Mouse (Mus musculus): Measurements from ENCODE around the gene Polr1c.

GRCm38 (mm10) chr17:46247512-46248188, at the start of gene Polr1c, which contains the start of gene Yipf3:
- TF ChIP-seq CTCF (IDR thresholded peaks at IDR 0.05; ENCODE audit: borderline replicate concordance, control insufficient read depth, extremely low read depth, insufficient read depth, low read length, poor library complexity): no peak
- TF ChIP-seq POLR2A (IDR thresholded peaks at IDR 0.05; ENCODE audit: control insufficient read depth, extremely low read depth, insufficient read depth, low read length, poor library complexity): peak; percentile 78
